In genomic region chr11:71424879-71425278, GRCm38 (mm10) we compare ENCODE assay signal across 13 mouse cellular contexts.
"Had no signal": no experiment of that assay in that cellular context is flagged by ENCODE, and none has a peak within 500 bp of the region (broad histone marks: within the 10 kb centered on the region; RNA-seq: fewer than 3 reads in every experiment).

No protein-coding gene starts in this region.

- H3K4me3 ChIP-seq: kidney, embryonic 15.5 days; limb, embryonic 13.5 days; myocyte; neural tube, embryonic 15.5 days; stomach, embryonic 15.5 days had no signal

- H3K27me3 ChIP-seq: kidney, embryonic 15.5 days; limb, embryonic 13.5 days; neural tube, embryonic 15.5 days; stomach, embryonic 15.5 days had no signal

- ATAC-seq: intestine, embryonic 16.5 days had no signal

- H3K4me1 ChIP-seq: limb, embryonic 13.5 days; stomach, embryonic 15.5 days had no signal

- H3K4me2 ChIP-seq: kidney, embryonic 15.5 days; limb, embryonic 13.5 days; neural tube, embryonic 15.5 days; stomach, embryonic 15.5 days had no signal

- H3K9ac ChIP-seq: kidney, embryonic 15.5 days; limb, embryonic 13.5 days; liver, embryonic 14.5 days; neural tube, embryonic 15.5 days; stomach, embryonic 15.5 days had no signal

- H3K27ac ChIP-seq: kidney, embryonic 15.5 days; limb, embryonic 13.5 days; liver, embryonic 14.5 days; neural tube, embryonic 15.5 days; stomach, embryonic 15.5 days had no signal

- H3K9me3 ChIP-seq: kidney, embryonic 15.5 days; limb, embryonic 13.5 days; neural tube, embryonic 15.5 days; stomach, embryonic 15.5 days had no signal

- H3K36me3 ChIP-seq: kidney, embryonic 15.5 days; limb, embryonic 13.5 days; neural tube, embryonic 15.5 days; stomach, embryonic 15.5 days had no signal

- DNase-seq: kidney, adult 2 months; kidney, postnatal 14 days; layer of hippocampus, postnatal 36 days; lung, adult 18-20 months; right cerebral cortex, postnatal 14 days; thymus, postnatal 36 days had no signal
